Mouse (Mus musculus) heart, adult 2 months (tissue): Measurements from ENCODE around the gene Ripk4.

Experiments used
- CTCF ChIP-seq: fragments of 200-600 bp; IDR thresholded peaks from 2 replicates; pipeline ENCODE4 v1.8.1; 2022; ENCODE audit warnings: antibody characterized with exemption, mild to moderate bottlenecking, moderate library complexity
- EP300 ChIP-seq: fragments of 200-500 bp; IDR thresholded peaks from 2 replicates; pipeline ENCODE4 v1.6.1; 2011; ENCODE audit warnings: low read depth, low read length, control low read depth; ENCODE audit not compliant: insufficient read depth
- POLR2A ChIP-seq: fragments of 200-500 bp; IDR thresholded peaks from 2 replicates; pipeline ENCODE4 v1.6.1; 2011; ENCODE audit warnings: mild to moderate bottlenecking, low read depth, low read length, control low read depth; ENCODE audit not compliant: insufficient read depth

GRCm38 (mm10) chr16:97748421-97748820 is 15.2 kb downstream of the Ripk4 start:
- no peak for TF ChIP-seq EP300
- no peak for TF ChIP-seq POLR2A
- no peak for TF ChIP-seq CTCF
